Mouse (Mus musculus): ENCODE results near the gene Fig4. TPM values are rescaled to one million over a fixed set of nuclear protein-coding genes. Genes with fewer than 3 reads are reported as not detected.

Gene Fig4
- polyA plus RNA-seq, 1 experiment from 2014 or later: 18.1 TPM

GRCm38 (mm10) chr10:41250749-41251065, 52.4 kb downstream of the Fig4 start:
- WGBS: 72% methylated on average over 5 of the region's 5 CpGs
- Histone ChIP-seq H3K4me1 (ENCODE audit: insufficient read depth, low read depth, low read length) (no peaks in the 10 kb centered on the region), H3K36me3 (ENCODE audit: insufficient read depth, low read length) (no peaks in the 10 kb centered on the region), H3K9ac (replicated peaks; ENCODE audit: low read depth) (no peak overlapping the region), H3K4me2 (replicated peaks; ENCODE audit: low read depth, low read length) (no peak overlapping the region), H3K27ac (ENCODE audit: low read length) (no peak overlapping the region), H3K9me3 (ENCODE audit: low read length) (no peaks in the 10 kb centered on the region), H3K4me3 (ENCODE audit: low read depth, low read length) (no peak overlapping the region), H3K27me3 (replicated peaks; ENCODE audit: insufficient read depth, low read length) (no peaks in the 10 kb centered on the region)
- ATAC-seq (no peak), DNase-seq (ENCODE audit: low spot score) (no peak)
- TF ChIP-seq EP300 (IDR thresholded peaks at IDR 0.05) (no peak), CTCF (IDR thresholded peaks at IDR 0.05) (no peak)

- no peak for TF ChIP-seq EP300 (IDR thresholded peaks at IDR 0.05)
- TF ChIP-seq CTCF (IDR thresholded peaks at IDR 0.05): no peak
- no peaks in the 10 kb centered on the region for H3K9me3 ChIP-seq (ENCODE audit: low read length)
- no peaks in the 10 kb centered on the region for H3K27me3 ChIP-seq (replicated peaks; ENCODE audit: insufficient read depth, low read length)
- no peak overlapping the region for H3K27ac ChIP-seq (ENCODE audit: low read length)
- ATAC-seq (no peak), DNase-seq (ENCODE audit: low spot score) (no peak)
- no peak overlapping the region for H3K9ac ChIP-seq (replicated peaks; ENCODE audit: low read depth)
- H3K36me3 ChIP-seq (ENCODE audit: insufficient read depth, low read length): no peaks in the 10 kb centered on the region
- H3K4me3 ChIP-seq (ENCODE audit: low read depth, low read length): no peak overlapping the region
- H3K4me1 ChIP-seq (ENCODE audit: insufficient read depth, low read depth, low read length): no peaks in the 10 kb centered on the region
- WGBS: 74% methylated on average over 8 of the region's 8 CpGs
- no peak overlapping the region for H3K4me2 ChIP-seq (replicated peaks; ENCODE audit: low read depth, low read length)
These were observed 52.9 kb downstream of the Fig4 start for GRCm38 (mm10) chr10:41250045-41250748.

GRCm38 (mm10) chr10:41249006-41249659, 53.9 kb downstream of the Fig4 start:
- H3K4me2 ChIP-seq (replicated peaks; ENCODE audit: low read depth, low read length): no peak overlapping the region
- TF ChIP-seq CTCF (IDR thresholded peaks at IDR 0.05) (no peak), EP300 (IDR thresholded peaks at IDR 0.05) (no peak)
- H3K9ac ChIP-seq (replicated peaks; ENCODE audit: low read depth): no peak overlapping the region
- H3K27me3 ChIP-seq (replicated peaks; ENCODE audit: insufficient read depth, low read length): no peaks in the 10 kb centered on the region
- H3K4me1 ChIP-seq (ENCODE audit: insufficient read depth, low read depth, low read length): no peaks in the 10 kb centered on the region
- no peak for DNase-seq (ENCODE audit: low spot score)
- no peaks in the 10 kb centered on the region for H3K9me3 ChIP-seq (ENCODE audit: low read length)
- H3K4me3 ChIP-seq (ENCODE audit: low read depth, low read length): no peak overlapping the region
- no peak for ATAC-seq
- H3K27ac ChIP-seq (ENCODE audit: low read length): no peak overlapping the region
- 90% methylated on average over 8 of the region's 8 CpGs for WGBS
- no peaks in the 10 kb centered on the region for H3K36me3 ChIP-seq (ENCODE audit: insufficient read depth, low read length)

- no peak for DNase-seq (ENCODE audit: low spot score)
- no peaks in the 10 kb centered on the region for H3K36me3 ChIP-seq (ENCODE audit: insufficient read depth, low read length)
- no peak for TF ChIP-seq CTCF (IDR thresholded peaks at IDR 0.05)
- TF ChIP-seq EP300 (IDR thresholded peaks at IDR 0.05): no peak
- H3K27me3 ChIP-seq (replicated peaks; ENCODE audit: insufficient read depth, low read length): no peaks in the 10 kb centered on the region
- H3K9me3 ChIP-seq (ENCODE audit: low read length): no peaks in the 10 kb centered on the region
- H3K4me1 ChIP-seq (ENCODE audit: insufficient read depth, low read depth, low read length): no peaks in the 10 kb centered on the region
- H3K4me3 ChIP-seq (ENCODE audit: low read depth, low read length): no peak overlapping the region
- WGBS: 81% methylated on average over 5 of the region's 5 CpGs
- no peak for ATAC-seq
- no peak overlapping the region for H3K4me2 ChIP-seq (replicated peaks; ENCODE audit: low read depth, low read length)
- H3K9ac ChIP-seq (replicated peaks; ENCODE audit: low read depth): no peak overlapping the region
- no peak overlapping the region for H3K27ac ChIP-seq (ENCODE audit: low read length)
These were observed 55.1 kb downstream of the Fig4 start for GRCm38 (mm10) chr10:41247800-41248473.

GRCm38 (mm10) chr10:41246111-41246510, 56.9 kb downstream of the Fig4 start:
- Histone ChIP-seq H3K9me3 (ENCODE audit: low read length) (no peaks in the 10 kb centered on the region), H3K4me3 (ENCODE audit: low read depth, low read length) (no peak overlapping the region), H3K27me3 (replicated peaks; ENCODE audit: insufficient read depth, low read length) (no peaks in the 10 kb centered on the region), H3K4me1 (ENCODE audit: insufficient read depth, low read depth, low read length) (no peaks in the 10 kb centered on the region), H3K36me3 (ENCODE audit: insufficient read depth, low read length) (no peaks in the 10 kb centered on the region), H3K27ac (ENCODE audit: low read length) (no peak overlapping the region), H3K4me2 (replicated peaks; ENCODE audit: low read depth, low read length) (no peak overlapping the region), H3K9ac (replicated peaks; ENCODE audit: low read depth) (no peak overlapping the region)
- WGBS: 58% methylated on average over 5 of the region's 5 CpGs
- DNase-seq (ENCODE audit: low spot score) (no peak), ATAC-seq (no peak)
- TF ChIP-seq CTCF (IDR thresholded peaks at IDR 0.05) (no peak), EP300 (IDR thresholded peaks at IDR 0.05) (no peak)

GRCm38 (mm10) chr10:41245477-41245876, 57.6 kb downstream of the Fig4 start:
- Histone ChIP-seq H3K27me3 (replicated peaks; ENCODE audit: insufficient read depth, low read length) (no peaks in the 10 kb centered on the region), H3K9ac (replicated peaks; ENCODE audit: low read depth) (no peak overlapping the region), H3K9me3 (ENCODE audit: low read length) (no peaks in the 10 kb centered on the region), H3K4me1 (ENCODE audit: insufficient read depth, low read depth, low read length) (no peaks in the 10 kb centered on the region), H3K36me3 (ENCODE audit: insufficient read depth, low read length) (no peaks in the 10 kb centered on the region), H3K4me3 (ENCODE audit: low read depth, low read length) (no peak overlapping the region), H3K27ac (ENCODE audit: low read length) (no peak overlapping the region), H3K4me2 (replicated peaks; ENCODE audit: low read depth, low read length) (no peak overlapping the region)
- DNase-seq (ENCODE audit: low spot score): no peak
- 90% methylated on average over 6 of the region's 6 CpGs for WGBS
- ATAC-seq: no peak
- TF ChIP-seq CTCF (IDR thresholded peaks at IDR 0.05) (no peak), EP300 (IDR thresholded peaks at IDR 0.05) (no peak)
